Mouse (Mus musculus): Measurements from ENCODE around the gene Ldha.
"Not testable (repeated sequence)": the region's sequence is repeated elsewhere in the genome, so short reads cannot be mapped to it uniquely, and the experiment has no call there.

The Ldha gene

DNA sequence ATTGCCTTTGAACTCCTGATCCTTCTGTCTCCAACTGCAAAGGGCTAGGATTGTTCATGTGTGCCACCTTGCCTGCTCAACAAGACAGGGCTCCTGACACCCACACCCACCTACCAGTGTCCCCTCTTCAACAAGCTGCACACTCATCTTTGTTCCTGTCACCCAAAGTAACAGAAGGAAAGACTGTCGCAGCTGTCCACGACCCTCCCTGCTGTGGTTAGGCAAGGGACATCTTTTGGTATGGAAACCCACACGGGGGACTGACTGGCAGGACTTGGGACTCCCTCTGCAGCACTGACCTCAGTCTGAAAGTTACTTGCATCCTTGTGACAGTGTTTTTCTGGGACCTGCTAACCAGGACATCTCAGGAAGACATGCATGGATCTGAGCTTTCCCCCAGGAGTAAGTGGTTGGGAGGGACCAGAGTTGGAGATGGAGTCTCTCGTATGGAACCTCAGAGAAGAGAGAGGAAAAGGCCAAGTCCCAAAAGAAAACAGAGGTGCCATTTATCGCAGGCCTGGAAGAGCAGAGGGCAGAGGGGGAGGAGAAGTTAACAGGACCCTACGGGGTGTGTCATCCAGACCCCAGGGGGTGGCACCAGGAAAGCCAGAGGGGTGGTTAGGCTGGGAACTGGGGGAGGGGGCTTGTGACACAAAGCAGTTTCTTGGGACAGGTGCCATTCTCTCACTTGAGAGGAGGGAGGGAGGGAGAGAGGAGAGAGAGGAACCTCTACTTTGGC, at the start of gene Ldha:
Gene Ldha, plus strand, starts transcription at position 689 of the 739 bp plus-strand sequence.
- no peak for DNase-seq (ENCODE audit: extremely low spot score)

DNA sequence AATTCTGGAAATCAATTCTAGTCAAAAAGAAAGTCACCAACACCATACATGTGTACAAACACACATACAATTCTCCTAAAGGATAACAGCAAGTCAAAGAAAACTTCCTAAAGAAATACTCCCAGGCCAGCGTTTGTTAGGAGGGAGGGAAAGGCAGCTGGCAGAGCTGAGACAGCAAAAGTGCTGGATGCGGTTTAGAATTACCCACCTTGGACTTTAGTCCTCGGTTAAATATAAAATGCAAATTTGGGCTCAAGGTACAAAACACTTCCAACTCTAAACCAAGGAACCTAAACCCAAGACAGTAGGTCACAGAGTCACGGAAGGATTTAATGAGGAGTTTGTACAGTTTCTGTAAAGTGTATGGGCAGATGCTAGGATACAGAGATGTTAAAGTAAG, 47.4 kb upstream of the Ldha start:
- no peak for DNase-seq (ENCODE audit: extremely low spot score)

DNA sequence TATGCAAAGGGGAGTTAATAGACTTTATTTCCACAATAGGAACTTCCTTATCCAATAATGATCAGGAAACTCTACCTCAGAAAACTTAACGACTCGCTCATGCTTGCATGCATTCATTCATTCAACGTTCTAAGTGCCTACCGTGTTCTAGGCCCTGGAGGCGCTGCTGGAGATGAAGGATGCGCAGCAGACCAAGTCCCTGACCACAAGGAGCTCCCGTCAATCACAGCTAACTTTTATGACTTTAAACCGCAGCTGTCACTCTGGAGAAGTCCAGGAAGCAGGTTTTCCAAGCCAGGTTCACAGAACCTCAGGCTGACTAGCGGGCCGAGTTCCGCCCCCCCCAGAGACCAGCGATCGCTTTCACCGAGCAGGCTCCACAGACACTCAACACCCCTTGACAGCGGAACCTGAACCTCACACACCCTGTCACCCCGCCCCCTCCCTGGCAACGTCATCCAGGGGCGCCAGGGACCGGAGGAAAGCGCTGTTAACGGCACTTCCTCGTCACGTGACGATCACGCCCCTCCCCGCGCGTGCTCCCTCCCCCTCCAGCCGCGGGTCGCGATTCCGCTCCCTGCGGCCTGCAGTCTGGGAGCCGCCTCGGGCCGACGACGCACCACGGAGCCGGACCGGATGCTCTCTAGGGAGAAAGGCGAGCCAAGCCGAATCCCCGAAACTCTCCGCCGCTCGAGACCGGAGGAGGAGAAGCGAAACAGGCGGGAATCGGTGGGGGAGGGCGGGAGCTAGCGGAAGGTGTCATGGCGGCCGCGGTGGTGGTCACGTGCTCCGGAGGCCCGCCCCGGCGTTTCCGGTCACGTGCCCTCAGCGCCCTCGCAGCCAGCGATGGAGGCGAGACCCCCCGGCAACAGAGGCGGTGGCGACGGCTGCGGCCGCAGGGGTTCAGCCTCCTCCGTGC, 45.7 kb upstream of the Ldha start, which contains the start of the genes Hps5 and Gtf2h1:
Gene Hps5, minus strand, starts transcription at position 778 of the 919 bp plus-strand sequence.
Gene Gtf2h1, plus strand, starts transcription at position 817 of the 919 bp plus-strand sequence.
- DNase-seq (ENCODE audit: extremely low spot score) = peak; percentile 99

DNA sequence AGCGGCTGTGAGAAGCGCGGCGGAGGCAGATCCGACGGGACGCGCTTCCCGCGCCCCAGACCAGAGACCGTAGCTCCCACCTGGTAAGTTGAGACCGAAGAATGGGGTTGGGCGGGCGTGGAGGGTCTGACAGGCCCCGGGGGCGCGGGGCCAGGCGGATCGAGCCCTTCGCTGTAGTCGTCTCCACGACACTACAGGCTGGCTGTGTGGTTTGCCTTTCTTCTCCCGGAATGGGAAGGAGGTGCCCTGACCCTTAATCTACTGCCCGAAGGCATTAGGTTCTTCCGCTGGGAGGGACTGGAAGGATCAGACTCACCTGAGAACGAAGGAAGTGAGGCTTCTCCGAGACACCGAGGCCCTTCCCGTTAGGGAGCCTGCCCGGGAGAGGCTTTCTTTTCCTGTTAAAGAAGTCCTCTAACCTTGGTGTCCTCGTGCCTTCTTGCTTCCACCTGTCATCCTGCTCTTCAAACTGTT, 45.0 kb upstream of the Ldha start:
- DNase-seq (ENCODE audit: extremely low spot score) = no peak

DNA sequence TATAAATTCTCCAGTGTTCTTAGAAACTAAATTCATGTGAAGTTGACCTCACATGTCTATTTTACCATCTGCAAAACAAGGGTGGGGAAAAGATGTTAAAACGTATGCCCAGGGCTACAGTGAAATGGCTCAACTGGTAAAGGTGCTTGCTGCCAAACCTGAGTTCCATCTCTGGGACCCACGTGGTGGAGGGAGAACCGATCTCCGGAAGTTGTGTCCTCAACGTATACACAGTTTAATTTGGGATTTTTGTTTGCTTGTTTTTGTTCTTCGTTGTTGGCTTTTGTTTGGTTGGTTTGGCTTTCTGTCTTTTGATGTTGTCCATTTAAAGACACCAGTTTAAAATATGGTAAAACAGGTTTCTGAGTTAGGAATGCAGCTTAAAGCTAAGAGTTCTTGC, 44.5 kb upstream of the Ldha start:
- no peak for DNase-seq (ENCODE audit: extremely low spot score)

DNA sequence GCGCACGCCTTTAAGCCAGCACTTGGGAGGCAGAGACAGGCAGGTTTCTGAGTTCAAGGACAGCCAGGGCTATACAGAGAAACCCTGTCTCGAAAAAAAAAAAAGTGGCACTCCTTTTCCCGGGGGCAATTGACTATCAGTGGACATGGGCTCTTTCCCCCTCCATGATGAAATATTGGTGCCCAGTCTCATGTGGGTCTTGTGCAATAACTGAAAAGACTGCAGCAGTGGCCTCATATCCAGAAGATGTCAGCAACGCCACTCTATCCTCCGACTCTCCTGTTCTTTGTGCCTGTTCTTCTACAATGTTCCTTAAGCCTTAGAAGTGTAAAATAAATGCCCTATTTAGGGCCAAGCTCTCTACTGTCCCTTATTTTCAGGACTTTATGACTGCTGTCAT, 30.9 kb upstream of the Ldha start:
- no peak for DNase-seq (ENCODE audit: extremely low spot score)

DNA sequence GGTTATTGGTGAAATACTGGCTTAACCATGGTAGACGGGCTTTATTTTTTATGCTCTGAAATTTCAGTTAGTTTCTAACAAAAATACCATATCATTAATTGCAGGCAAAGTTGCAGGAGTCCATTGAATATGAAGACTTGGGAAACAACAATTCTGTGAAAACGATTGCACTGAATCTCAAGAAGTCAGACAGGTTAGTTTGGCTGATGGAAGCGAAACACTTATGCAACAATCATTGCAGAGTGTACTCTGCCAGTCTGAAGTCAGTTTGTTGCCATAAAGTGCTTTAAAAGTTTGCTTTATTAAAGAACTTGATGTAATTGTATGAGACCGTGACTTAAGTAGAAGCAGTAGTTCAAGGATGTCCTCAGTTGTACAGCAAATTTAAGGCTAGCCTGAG, 27.3 kb upstream of the Ldha start:
- no peak for DNase-seq (ENCODE audit: extremely low spot score)

DNA sequence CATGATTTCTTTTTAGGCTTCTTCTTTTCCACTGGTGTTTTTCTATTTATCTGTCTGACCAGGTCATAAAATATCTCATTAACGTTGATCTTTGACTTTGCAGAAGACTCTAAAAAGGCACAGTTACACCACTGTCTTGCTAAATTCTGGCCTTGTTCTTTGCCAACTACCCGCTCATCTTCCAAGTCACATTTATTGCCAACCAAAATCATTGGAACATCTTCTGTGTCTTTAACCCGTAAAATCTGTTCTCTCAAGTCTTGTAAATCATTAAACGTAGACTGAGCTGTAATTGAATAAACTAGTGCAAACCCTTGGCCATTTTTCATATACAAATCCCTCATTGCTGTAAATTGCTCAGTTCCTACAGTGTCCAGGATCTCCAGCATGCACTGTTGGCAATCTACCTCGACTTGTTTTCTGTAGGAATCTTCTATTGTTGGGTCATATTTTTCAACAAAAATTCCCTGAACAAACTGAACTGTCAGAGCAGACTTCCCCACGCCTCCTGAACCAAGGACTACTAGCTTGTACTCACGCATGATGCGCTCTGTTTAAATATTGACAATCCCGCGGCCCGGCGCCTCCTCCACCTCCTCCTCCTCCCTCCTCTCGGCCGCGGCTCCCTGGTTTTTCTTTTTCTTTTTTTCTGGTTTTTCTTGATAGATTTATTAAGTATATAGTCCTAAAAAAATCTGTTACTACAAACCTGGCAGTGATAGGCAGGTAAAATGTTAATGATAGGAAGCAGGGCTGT, 20.2 kb upstream of the Ldha start:
- DNase-seq (ENCODE audit: extremely low spot score) = not testable (repeated sequence)

DNA sequence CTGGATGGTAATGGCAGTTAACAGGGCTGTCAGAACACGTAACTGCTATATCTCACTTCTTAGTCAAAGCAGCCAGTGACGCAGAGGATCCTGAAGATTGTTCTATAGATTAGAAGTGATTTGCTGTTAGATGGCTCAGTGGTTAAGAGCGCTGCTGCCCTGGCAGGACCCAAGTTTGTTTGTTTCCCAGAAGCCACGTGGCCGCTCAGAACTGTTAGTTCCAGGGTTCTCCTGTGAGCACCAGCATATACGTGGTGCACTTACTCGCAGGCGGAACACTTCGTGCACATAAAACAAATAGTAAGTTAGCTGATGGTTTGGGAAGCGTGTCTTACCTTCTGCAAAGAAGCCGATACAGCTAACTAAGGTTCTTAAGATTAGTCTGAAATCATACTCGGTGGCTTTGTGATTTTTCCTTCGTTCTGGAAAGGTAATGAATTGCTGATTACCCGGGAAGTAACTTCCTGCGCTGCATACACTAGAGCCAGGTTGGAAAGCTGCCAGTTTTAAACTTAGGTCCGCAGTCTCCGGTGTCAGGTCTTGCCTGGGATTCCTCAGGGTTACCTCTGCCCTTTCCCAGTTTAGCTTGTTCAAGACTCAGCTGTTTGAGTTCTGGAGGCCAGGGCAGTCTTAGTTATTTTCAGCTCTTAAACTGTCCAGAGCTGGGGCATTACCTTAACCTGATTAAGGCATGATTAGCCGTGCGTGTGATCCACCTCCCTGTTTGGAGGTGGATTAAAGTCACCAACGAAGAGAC, 14.1 kb upstream of the Ldha start:
- DNase-seq (ENCODE audit: extremely low spot score) = no peak

DNA sequence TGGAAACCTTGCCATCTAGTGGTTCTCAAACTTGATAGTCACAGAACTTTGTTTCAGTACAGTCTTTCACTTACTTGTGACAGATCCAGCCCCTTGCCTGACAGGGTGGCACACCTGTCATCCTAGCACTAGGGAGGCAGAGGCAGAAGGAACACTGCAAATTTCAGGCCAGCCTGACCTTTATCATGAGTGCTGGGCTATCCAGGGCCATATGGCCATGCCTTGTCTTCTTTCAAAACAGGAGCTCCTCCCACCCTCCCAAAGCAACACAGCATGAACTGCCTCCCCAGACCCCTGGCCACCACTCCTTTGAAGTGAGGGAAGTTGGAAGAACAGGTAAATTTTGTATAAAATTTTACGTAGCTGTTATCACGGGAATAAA, 13.5 kb upstream of the Ldha start:
- no peak for DNase-seq (ENCODE audit: extremely low spot score)

DNA sequence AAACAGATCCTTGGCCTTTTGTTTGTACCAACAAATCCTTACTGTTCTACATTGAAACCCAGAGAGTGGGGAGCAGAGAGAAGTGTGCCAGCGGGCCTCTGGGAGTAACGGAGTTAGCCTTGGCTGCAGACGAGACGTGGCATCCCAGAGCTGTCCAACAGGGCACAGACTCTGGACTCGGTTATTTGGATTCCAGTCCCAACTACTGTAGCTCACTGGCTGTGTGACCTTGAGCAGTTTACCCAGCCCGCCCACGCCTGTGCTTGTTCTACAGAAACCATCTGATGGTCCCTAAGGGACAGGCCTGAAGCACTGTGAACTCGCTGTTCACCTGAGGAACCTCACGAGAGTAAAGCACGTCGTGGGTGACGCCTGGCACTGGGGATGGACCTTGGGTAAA, 11.4 kb upstream of the Ldha start:
- DNase-seq (ENCODE audit: extremely low spot score) = no peak

DNA sequence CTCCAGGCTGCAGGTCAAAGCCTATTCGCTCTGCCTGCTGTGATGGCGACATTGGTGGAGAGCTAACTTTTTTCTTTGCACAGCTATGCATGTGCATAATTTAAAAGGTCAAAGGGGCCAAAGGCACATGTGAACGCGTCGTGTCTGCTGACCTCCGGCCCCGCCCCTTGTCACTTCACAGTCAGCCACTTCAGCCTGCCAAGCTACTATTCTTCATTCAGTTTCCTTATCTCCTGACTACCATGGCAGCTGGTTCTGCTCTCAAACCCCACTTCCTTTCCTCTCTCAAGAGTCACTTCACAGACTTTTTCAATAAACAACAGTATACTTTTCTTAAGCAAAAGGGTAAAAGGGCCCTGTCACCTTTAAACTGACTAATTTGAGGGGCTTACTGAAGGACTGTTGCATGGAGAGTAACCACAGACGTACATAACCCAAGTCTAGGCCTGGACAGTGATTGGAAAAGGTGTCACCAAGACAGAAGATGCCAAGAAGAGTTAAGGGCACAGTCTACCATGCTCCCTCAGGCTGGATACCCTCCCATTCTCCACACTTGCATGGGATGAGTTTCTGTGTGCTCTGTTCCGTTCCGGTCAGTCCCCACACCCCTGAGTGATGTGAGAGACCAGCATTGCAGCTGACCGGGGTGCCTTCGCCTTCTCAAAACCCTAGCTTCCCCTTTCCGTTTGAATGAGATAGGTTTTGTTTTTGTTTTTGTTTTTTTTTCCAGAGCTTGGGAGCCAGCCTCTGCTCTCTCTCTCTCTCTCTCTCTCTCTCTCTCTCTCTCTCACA, 10.3 kb upstream of the Ldha start:
- DNase-seq (ENCODE audit: extremely low spot score) = no peak

DNA sequence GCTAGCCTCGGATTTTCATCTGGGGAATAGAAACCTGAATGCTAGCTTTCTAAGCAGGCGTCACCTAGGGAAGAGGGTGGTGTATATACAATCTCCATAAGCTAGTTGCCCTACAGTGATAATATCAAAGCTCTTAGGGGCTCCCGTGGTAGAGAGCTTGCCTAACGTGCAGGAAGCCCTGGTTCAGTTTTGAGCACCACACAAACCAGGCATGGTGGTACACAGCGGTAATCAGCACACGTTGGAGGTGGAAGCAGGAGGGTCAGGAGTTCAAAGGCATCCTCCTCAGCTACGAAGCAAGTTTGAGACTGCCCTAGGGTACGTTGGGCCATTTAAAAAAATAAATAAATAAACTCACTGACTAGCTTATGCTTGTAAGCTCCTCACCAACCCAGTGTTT, 9.6 kb upstream of the Ldha start:
- no peak for DNase-seq (ENCODE audit: extremely low spot score)

DNA sequence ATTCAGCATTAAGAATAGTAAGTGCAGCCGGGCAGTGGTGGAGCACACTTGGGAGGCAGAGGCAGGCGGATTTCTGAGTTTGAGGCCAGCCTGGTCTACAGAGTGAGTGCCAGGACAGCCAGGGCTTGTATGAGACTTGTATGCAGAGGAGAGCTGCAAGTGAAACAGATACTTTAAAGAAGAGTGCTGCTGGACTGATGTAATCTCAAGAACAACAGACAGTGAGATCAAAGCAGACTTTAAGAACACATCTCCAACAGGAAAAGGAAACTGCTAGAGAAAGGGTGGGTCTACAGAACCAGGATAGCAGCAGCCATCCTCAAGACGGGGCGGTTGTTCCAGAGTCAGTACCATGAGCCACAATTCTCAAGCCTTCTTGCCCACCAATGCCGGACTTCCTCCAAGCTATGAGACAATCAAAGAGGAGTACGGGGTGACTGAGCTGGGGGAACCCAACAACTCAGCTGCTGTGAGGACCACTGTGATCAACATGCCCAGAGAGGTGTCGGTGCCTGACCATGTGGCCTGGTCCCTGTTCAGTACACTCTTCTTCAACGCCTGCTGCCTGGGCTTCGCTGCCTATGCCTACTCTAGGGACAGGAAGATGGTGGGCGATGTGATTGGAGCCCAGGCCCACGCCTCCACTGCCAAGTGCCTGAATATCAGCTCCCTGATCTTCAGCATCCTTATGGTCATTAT, 9.0 kb upstream of the Ldha start:
- not testable (repeated sequence) for DNase-seq (ENCODE audit: extremely low spot score)

DNA sequence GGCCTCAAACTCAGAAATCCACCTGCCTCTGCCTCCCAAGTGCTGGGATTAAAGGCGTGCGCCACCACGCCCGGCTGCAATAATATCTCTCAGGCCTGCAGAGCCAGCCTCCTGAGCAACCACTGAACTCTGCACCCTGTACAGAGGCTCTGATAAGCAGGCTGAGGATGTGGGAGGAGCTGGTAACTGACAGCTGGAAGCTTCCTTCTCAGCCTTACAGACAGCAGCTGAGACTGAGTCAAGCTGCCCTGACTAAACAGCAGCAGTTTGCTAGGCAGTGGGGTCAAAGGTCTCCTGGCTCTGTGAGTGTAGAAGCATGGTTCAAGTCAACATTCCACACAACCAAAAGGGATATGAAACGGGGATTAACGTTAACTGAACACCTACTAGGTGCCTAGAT, 8.0 kb upstream of the Ldha start:
- DNase-seq (ENCODE audit: extremely low spot score) = no peak

DNA sequence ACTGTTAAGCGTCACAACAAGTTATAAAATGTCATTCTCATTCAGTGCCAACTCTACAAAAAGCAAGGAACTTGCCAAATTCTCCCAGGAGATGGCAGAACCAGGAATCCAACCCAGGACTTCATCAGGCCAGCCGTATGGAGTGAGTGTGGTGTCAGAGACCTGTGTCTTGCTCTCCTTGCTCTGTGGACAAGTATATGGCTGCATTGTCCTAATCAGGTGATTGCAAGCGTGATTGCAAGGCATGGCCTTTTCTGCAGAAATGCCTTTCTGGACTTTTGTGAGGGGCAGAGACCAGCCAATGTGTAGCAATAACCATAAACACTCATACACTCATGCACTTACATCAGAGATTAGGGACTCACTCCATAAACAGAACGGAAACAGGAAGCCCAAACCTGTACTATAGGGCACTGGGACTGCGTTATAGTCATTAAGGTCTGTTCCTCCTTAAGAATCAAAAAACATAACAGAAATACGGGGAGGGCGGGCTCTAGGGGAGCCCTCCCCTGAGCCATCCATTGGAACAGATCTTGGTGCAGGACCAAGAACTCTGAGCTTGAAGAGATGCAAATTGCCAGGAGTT, 7.5 kb upstream of the Ldha start:
- no peak for DNase-seq (ENCODE audit: extremely low spot score)

DNA sequence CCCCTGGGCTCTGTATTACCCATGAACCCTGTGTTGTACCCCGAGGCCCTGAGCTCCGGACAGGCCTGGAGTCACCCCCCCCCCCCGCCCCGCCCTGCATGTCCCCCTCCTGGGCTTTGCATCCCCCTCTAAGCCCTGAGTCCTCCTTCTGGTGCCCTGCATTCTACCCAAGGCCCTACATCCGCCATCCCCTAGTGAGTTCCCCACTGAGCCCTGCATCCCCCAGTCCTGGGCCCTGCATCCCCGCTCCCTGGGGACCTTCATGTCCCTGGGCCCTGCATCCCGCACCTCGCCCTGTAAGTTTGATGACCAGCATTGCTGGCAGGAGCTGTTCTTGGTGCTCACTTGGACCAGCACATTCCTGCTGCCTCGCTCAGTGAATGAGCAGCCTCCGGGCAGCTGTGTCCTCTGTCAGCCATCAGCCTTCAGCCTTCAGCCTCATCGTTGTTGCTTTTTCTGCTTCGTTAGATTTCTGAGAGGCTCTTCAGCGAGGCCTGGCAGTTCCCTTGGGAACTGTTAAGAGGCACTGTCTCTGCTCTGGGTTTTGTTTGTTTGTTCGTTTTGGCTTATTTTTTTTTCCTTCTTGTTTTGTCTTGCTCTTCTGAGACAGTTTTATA, 6.2 kb upstream of the Ldha start:
- DNase-seq (ENCODE audit: extremely low spot score) = no peak

DNA sequence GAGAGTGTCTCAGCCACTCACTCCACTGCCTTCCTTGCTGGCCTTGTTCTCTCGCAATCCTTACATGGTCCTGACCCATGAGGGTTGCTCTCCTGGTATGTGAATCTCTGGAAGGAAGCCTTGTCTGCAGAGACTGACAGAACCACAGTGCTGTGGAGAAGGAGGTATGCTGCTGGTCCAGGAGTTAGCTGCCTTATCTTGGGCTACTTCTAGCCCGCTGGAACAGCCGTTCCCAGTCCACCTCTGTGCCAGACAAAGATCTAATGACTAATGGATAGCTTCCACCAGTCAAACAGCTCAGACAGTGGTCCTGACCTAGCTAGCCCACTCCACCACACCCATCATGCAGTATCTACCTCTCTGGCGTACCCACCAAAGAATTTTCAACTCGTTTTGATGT, 4.9 kb upstream of the Ldha start:
- DNase-seq (ENCODE audit: extremely low spot score) = no peak

DNA sequence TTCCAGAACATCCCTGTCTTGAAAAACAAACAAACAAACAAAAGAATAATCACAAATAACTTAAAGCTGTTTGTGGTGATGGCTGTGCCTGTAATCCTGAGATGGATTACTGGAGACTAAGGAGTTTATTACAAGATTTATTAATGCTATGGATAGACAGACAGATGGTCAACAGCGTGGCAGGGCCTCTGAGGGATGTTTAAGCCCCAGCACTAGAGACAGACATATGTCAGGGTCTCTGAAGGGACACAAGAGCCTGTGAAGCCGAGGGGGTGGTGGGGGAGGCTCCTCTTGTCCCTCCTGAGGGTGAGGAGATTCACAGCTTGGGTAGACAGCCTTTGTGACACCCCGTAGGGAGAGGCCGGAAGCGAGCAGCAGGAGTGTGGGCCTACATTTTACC, 4.2 kb upstream of the Ldha start:
- no peak for DNase-seq (ENCODE audit: extremely low spot score)

Measured in embryo, embryonic 9.5 days (tissue).